Mouse (Mus musculus): ENCODE measurements around the gene Relch. TPM values are rescaled to one million over a fixed set of nuclear protein-coding genes. Genes with fewer than 3 reads are reported as not detected.

Relch gene
- total and polyA plus RNA-seq, 2 experiments from 2014 or later = 50.5 to 66.7 TPM

DNA sequence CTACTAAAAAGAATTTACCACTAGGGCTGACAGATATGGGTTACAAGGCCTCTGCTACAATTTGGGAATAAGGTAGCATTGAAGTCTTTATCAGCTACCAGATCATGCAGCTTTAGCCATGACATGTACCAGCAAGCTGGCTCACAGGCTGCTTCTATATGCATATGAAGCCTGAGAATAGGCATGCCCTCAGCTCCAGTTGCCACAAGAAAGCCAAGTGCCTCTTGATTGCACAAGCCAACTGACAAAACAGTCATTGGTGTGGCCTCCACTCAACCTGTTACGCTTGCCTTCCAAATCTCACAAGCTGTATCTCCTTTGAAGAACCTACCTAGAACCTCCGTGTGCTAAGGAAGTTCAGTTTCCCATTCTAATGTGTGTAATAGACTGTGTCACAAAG is 104.7 kb downstream of the Relch start:
- no peak for DNase-seq (ENCODE audit: low spot score)

DNA sequence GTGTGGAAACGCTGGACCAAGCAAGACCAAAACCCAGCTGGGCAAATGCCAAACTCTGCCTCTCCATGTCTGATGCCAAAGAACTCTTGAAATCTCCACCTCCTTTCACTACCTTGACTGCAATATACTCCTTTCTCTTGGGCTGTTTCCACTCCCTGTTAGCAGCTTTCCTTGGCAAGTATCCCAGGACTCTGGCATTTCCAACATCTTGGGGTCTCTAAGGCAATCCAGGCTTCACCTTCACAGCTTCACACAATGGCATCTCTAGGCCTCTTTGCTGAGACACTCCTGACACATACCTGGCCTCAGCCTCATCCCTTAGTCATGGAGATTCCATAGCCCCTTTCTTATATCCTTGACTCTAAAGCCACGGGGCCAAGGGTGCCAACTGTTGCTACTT is 107.0 kb downstream of the Relch start:
- Histone ChIP-seq H3K36me3 (ENCODE audit: insufficient read depth, low read length) (no peaks in the 10 kb centered on the region), H3K4me1 (ENCODE audit: insufficient read depth, low read length) (no peaks in the 10 kb centered on the region)
- WGBS = 83% methylated on average over 2 of the region's 2 CpGs

More for the DNA sequence above, 104.7 kb downstream of the Relch start:
- Histone ChIP-seq H3K9ac (replicated peaks; ENCODE audit: low read length, poor library complexity, severe bottlenecking) (no peak overlapping the region), H3K4me2 (ENCODE audit: low read depth, low read length, poor library complexity, severe bottlenecking) (no peak overlapping the region), H3K27ac (ENCODE audit: low read depth, low read length) (no peak overlapping the region), H3K27me3 (ENCODE audit: insufficient read depth, low read length) (no peaks in the 10 kb centered on the region), H3K36me3 (ENCODE audit: insufficient read depth, low read length) (no peaks in the 10 kb centered on the region), H3K4me3 (ENCODE audit: low read depth, low read length) (no peak overlapping the region), H3K4me1 (ENCODE audit: insufficient read depth, low read length) (no peaks in the 10 kb centered on the region), H3K9me3 (ENCODE audit: low read length) (no peaks in the 10 kb centered on the region)
- ATAC-seq (ENCODE audit: low FRiP score) = no peak
- no peak for TF ChIP-seq CTCF (IDR thresholded peaks at IDR 0.05)
- 96% methylated on average over 2 of the region's 2 CpGs for WGBS

GRCm38 (mm10) chr1:105776426-105776825 is 112.8 kb downstream of the Relch start:
- ATAC-seq (ENCODE audit: low FRiP score) (no peak), DNase-seq (ENCODE audit: low spot score) (no peak)
- Histone ChIP-seq H3K4me3 (ENCODE audit: low read depth, low read length) (no peak overlapping the region), H3K9ac (replicated peaks; ENCODE audit: low read length, poor library complexity, severe bottlenecking) (no peak overlapping the region), H3K4me1 (ENCODE audit: insufficient read depth, low read length) (no peaks in the 10 kb centered on the region; the same call in 1 of the 2 replicates), H3K27ac (ENCODE audit: low read depth, low read length) (no peak overlapping the region), H3K36me3 (ENCODE audit: insufficient read depth, low read length) (no peaks in the 10 kb centered on the region), H3K9me3 (ENCODE audit: low read length) (no peaks in the 10 kb centered on the region), H3K4me2 (ENCODE audit: low read depth, low read length, poor library complexity, severe bottlenecking) (no peak overlapping the region), H3K27me3 (ENCODE audit: insufficient read depth, low read length) (0 out of 2 replicates have a peak, but pooled peaks cover 2% of the 10 kb centered on the region)
- no peak for TF ChIP-seq CTCF (IDR thresholded peaks at IDR 0.05)
- 88% methylated on average over 4 of the region's 4 CpGs for WGBS

More for the DNA sequence above, 107.0 kb downstream of the Relch start:
- Histone ChIP-seq H3K27me3 (ENCODE audit: insufficient read depth, low read length) (no peaks in the 10 kb centered on the region), H3K27ac (ENCODE audit: low read depth, low read length) (no peak overlapping the region), H3K9ac (replicated peaks; ENCODE audit: low read length, poor library complexity, severe bottlenecking) (no peak overlapping the region), H3K4me3 (ENCODE audit: low read depth, low read length) (no peak overlapping the region), H3K9me3 (ENCODE audit: low read length) (no peaks in the 10 kb centered on the region), H3K4me2 (ENCODE audit: low read depth, low read length, poor library complexity, severe bottlenecking) (no peak overlapping the region)
- DNase-seq (ENCODE audit: low spot score) = no peak
- no peak for ATAC-seq (ENCODE audit: low FRiP score)
- TF ChIP-seq CTCF (IDR thresholded peaks at IDR 0.05) = no peak

GRCm38 (mm10) chr1:105780079-105780456 is 116.4 kb downstream of the Relch start:
- peak overlapping the region; percentile 94 for H3K4me2 ChIP-seq (ENCODE audit: low read depth, low read length, poor library complexity, severe bottlenecking)
- H3K9me3 ChIP-seq (ENCODE audit: low read length) = no peaks in the 10 kb centered on the region
- DNase-seq (ENCODE audit: low spot score) (no peak), ATAC-seq (ENCODE audit: low FRiP score) (peak; percentile 17)
- H3K36me3 ChIP-seq (ENCODE audit: insufficient read depth, low read length) = no peaks in the 10 kb centered on the region
- H3K27ac ChIP-seq (ENCODE audit: low read depth, low read length) = no peak overlapping the region
- WGBS = 35% methylated on average over 12 of the region's 12 CpGs
- H3K4me1 ChIP-seq (ENCODE audit: insufficient read depth, low read length) = no peaks in the 10 kb centered on the region; the same call in 1 of the 2 replicates
- H3K27me3 ChIP-seq (ENCODE audit: insufficient read depth, low read length) = 0 out of 2 replicates have a peak, but pooled peaks cover 3% of the 10 kb centered on the region
- peak overlapping the region; percentile 71 for H3K9ac ChIP-seq (replicated peaks; ENCODE audit: low read length, poor library complexity, severe bottlenecking)
- peak overlapping the region; percentile 72 for H3K4me3 ChIP-seq (ENCODE audit: low read depth, low read length)
- TF ChIP-seq CTCF (IDR thresholded peaks at IDR 0.05) = no peak

- Histone ChIP-seq H3K9ac (replicated peaks; ENCODE audit: low read length, poor library complexity, severe bottlenecking) (peak within 1 kb of the TSS; percentile 71), H3K4me1 (ENCODE audit: insufficient read depth, low read length) (no peaks in the 10 kb centered on the region; the same call in 1 of the 2 replicates), H3K27me3 (ENCODE audit: insufficient read depth, low read length) (0 out of 2 replicates have a peak, but pooled peaks cover 3% of the 10 kb centered on the region), H3K27ac (ENCODE audit: low read depth, low read length) (no peak within 1 kb of the TSS), H3K4me3 (ENCODE audit: low read depth, low read length) (peak within 1 kb of the TSS; percentile 72), H3K36me3 (ENCODE audit: insufficient read depth, low read length) (no peaks in the 10 kb centered on the region), H3K4me2 (ENCODE audit: low read depth, low read length, poor library complexity, severe bottlenecking) (peak within 1 kb of the TSS; percentile 94), H3K9me3 (ENCODE audit: low read length) (no peaks in the 10 kb centered on the region)
- DNase-seq (ENCODE audit: low spot score) = peak; percentile 42
- 3% methylated on average over 71 of the region's 77 CpGs for WGBS
- peak; percentile 87 for ATAC-seq (ENCODE audit: low FRiP score)
- peak; percentile 60 for TF ChIP-seq CTCF (IDR thresholded peaks at IDR 0.05)
Observed at GRCm38 (mm10) chr1:105780457-105781364, 117.0 kb downstream of the Relch start, which contains the start of gene Tnfrsf11a. Gene Tnfrsf11a (plus strand): TSS chr1:105780718.
